Mouse (Mus musculus): ENCODE data around the gene Enpp5. TPM values are rescaled to one million over a fixed set of nuclear protein-coding genes. Genes with fewer than 3 reads are reported as not detected.

The Enpp5 gene
- total and polyA plus RNA-seq, 3 experiments: 5.2 to 7.0 TPM; not detected in 1

DNA sequence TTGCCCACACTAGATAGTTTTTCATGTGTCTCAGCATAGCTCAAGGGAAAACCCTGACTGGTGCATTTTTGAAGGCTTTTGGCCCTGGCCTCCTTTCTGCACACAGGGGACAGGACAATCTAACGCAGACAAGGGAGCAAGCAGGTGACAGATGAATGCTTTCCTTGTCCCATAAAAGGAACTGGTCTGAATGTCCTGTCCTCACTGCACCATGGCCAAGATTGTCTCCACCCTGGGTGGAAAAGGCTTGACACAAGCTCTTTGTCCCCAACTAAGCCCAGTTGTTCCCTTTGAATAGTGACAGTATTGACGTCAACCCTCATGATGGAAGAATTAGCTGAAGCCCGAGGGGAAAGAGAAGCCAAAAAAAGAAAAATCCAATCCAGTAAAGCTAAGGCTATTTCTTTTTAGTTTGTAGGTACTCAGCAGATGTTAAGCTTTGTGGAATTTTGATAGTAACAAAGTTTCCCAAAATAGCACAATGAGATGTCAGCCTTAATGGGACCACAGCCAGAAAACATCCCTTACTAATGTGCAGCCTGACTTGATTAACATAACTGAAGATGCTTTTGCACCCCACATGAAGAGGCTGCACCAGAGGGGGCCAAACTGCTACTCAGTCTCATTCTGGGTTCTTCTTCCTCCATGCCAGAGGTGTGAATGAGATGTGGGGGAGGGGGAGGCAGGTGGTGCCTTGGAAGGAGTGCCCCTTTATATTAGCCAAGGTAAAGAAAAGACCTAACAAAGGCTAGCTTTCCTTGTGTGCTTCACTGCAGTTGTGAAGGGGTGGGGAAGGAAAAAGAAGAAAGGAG, 47.6 kb upstream of the Enpp5 start:
- H3K36me3 ChIP-seq (ENCODE audit: control insufficient read depth in 1 of 2, insufficient read depth in 2 of 2, low read length in 2 of 2): peaks cover 0 to 5% of the 10 kb centered on the region in 2 experiments; a peak in 2 of 4 replicates
- H3K27ac ChIP-seq (ENCODE audit: control insufficient read depth, low read depth, low read length): no peak overlapping the region
- H3K4me3 ChIP-seq (ENCODE audit: control insufficient read depth in 1 of 2, insufficient read depth in 1 of 2, low read depth in 2 of 2, low read length in 2 of 2): no peak overlapping the region
- H3K9me3 ChIP-seq (replicated peaks; ENCODE audit: insufficient read depth, low read length): no peaks in the 10 kb centered on the region
- H3K9ac ChIP-seq (ENCODE audit: control insufficient read depth, low read depth, low read length, poor library complexity, severe bottlenecking): no peak overlapping the region
- H3K4me1 ChIP-seq (ENCODE audit: control insufficient read depth in 1 of 2, insufficient read depth in 2 of 2, low read length in 2 of 2): peaks cover 4 to 11% of the 10 kb centered on the region in 2 experiments; a peak in 3 of 4 replicates
- TF ChIP-seq ETS1 (IDR thresholded peaks at IDR 0.05; ENCODE audit: low read depth, low read length) (no peak), E2F4 (IDR thresholded peaks at IDR 0.05; ENCODE audit: borderline replicate concordance, low read depth, low read length) (no peak), ELF1 (IDR thresholded peaks at IDR 0.05; ENCODE audit: low read depth, low read length) (no peak), MAX (IDR thresholded peaks at IDR 0.05; ENCODE audit: low read length) (no peak), JUND (IDR thresholded peaks at IDR 0.05; ENCODE audit: low read depth, low read length) (no peak), MAFK (IDR thresholded peaks at IDR 0.05; ENCODE audit: borderline replicate concordance, low read depth, low read length) (no peak), TBP (IDR thresholded peaks at IDR 0.05; ENCODE audit: low read depth, low read length) (no peak), EP300 (IDR thresholded peaks at IDR 0.05; ENCODE audit: low read depth in 1 of 2, low read length in 2 of 2) (no peak), ZNF384 (IDR thresholded peaks at IDR 0.05; ENCODE audit: low read depth, low read length) (no peak), CHD2 (IDR thresholded peaks at IDR 0.05; ENCODE audit: low read length) (no peak), RCOR1 (IDR thresholded peaks at IDR 0.05; ENCODE audit: low read depth, low read length) (no peak), SIN3A (IDR thresholded peaks at IDR 0.05; ENCODE audit: low read length) (no peak), POLR2AphosphoS5 (IDR thresholded peaks at IDR 0.05; ENCODE audit: borderline replicate concordance, low read depth, low read length) (no peak), TCF12 (IDR thresholded peaks at IDR 0.05; ENCODE audit: low read depth, low read length) (no peak), ZKSCAN1 (IDR thresholded peaks at IDR 0.05; ENCODE audit: low read depth, low read length) (no peak)
- no peaks in the 10 kb centered on the region for H3K27me3 ChIP-seq (ENCODE audit: control insufficient read depth in 1 of 2, insufficient read depth in 2 of 2, low read length in 2 of 2)
- no peaks in the 10 kb centered on the region for H3K79me2 ChIP-seq (ENCODE audit: control insufficient read depth, insufficient read depth, low read length, poor library complexity)
- no peak for DNase-seq (ENCODE audit: low read depth, low spot score)

DNA sequence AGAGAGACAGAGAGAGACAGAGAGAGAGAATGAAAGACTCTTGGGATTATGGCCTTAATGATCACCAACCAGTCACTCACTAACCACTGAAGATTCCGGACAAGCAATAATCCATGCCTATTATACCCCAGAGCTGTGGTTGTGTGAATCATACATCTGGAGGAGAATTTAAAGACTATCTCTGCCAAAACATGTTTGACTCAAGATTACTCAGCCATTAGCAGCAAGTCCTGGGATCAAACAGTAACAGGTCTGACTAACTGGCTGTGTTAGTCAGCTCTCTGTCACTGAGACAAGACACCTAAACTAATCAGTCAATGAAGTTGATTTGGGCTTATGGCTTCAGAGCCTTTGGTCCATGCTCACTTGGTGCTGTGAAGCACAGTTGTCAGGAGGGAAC, 43.6 kb upstream of the Enpp5 start:
- no peak for TF ChIP-seq MXI1 (IDR thresholded peaks at IDR 0.05; ENCODE audit: low read depth, low read length)
- Histone ChIP-seq H3K9me3 (replicated peaks; ENCODE audit: insufficient read depth, low read length) (no peaks in the 10 kb centered on the region), H3K9ac (ENCODE audit: control insufficient read depth, low read depth, low read length, poor library complexity, severe bottlenecking) (no peak overlapping the region), H3K27me3 (ENCODE audit: control insufficient read depth in 1 of 2, insufficient read depth in 2 of 2, low read length in 2 of 2) (no peaks in the 10 kb centered on the region; a peak in 1 of 4 replicates), H3K4me1 (ENCODE audit: control insufficient read depth in 1 of 2, insufficient read depth in 2 of 2, low read length in 2 of 2) (peaks cover 0 to 6% of the 10 kb centered on the region in 2 experiments; a peak in 1 of 4 replicates), H3K79me2 (ENCODE audit: control insufficient read depth, insufficient read depth, low read length, poor library complexity) (no peaks in the 10 kb centered on the region), H3K4me3 (ENCODE audit: control insufficient read depth in 1 of 2, insufficient read depth in 1 of 2, low read depth in 2 of 2, low read length in 2 of 2) (no peak overlapping the region), H3K36me3 (ENCODE audit: control insufficient read depth in 1 of 2, insufficient read depth in 2 of 2, low read length in 2 of 2) (no peaks in the 10 kb centered on the region), H3K27ac (ENCODE audit: control insufficient read depth, low read depth, low read length) (no peak overlapping the region)
- DNase-seq (ENCODE audit: low read depth, low spot score): no peak

Data from MEL (cell line).